Mouse (Mus musculus) 3134 (cell line): ENCODE results near the gene Mllt10.

Experiments used
- DNase-seq: peaks from one replicate; pipeline ENCODE4 v3.0.0-alpha.2; 2011; ENCODE audit warnings: low spot score; ENCODE audit not compliant: insufficient read length; ENCODE audit errors: extremely low read depth

Gene Mllt10

DNA sequence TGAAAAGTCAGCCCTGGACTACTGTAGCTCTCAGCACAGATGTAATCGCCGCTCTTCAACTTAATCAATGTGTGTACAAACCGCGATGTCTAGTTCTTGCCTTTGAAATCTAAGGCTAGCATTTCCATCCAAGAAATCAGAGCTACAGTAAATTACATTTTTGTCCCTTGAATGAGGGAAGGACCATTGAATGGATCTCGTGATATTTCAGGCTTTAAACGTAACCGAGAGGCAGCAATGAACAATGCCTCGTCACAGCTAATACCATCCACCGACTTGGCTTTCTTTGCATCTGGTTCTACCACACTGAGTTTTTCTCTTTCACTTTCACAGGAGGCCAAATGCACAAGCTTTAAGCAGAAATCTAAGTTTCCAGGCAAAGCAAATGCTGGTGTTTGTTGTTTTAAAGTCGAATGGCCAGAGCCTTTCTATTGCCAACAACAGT lies 4.5 kb upstream of the Mllt10 start:
- DNase-seq: no peak

DNA sequence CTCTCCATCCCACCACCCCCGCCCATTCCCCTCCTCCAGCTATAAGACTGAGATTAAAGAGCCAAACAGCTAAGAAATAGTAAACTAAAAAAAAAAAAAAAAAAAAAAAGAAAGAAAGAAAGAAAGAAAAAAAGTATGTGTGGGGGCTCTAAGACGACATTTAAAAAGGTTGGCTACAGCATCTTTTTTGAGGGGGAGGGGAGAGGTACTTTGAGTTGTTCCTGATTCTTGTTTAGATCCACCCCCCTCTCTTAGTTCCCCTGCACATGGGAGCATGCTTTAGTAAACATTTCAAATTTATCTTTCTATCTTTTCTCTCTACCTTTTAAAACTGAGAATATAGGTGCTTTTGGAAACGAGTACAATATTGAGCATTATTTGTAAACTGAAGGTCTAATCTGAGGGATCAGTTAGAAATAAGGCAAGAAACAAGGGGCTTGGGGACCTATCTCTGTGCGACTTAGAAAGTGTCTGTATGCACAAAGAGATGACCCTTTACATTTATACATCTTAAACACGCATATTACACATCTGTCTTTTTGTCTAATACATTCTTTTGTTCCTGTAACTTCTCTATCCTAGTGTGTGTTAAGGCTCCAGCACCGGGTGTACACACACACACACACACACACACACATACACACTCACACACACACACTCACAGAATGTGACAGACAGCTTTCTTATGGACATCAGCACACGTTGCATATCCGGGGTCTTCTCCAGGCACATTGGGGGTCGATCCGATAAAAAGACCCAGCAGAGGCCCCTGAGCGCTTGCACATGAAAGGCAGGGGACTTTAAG lies 3.8 kb upstream of the Mllt10 start:
- no peak for DNase-seq

DNA sequence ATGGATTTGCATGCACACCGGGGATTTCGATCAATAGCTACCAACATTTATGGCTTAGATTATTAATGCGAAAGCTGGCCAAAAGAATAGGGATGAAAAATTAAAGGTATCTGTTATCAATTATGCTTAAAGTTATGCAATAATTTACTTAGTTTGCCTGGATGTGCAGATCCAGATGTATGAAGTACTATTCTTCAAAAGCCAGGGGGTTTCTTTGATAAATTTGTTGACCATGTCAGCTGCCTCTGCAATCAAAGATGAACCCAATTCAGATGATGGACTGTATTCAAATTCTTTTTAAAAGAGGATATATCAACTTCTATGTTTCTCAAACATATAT lies 3.2 kb upstream of the Mllt10 start:
- DNase-seq: no peak

- DNase-seq: no peak
Observed at GRCm38 (mm10) chr2:18052581-18052980, 2.5 kb upstream of the Mllt10 start.

DNA sequence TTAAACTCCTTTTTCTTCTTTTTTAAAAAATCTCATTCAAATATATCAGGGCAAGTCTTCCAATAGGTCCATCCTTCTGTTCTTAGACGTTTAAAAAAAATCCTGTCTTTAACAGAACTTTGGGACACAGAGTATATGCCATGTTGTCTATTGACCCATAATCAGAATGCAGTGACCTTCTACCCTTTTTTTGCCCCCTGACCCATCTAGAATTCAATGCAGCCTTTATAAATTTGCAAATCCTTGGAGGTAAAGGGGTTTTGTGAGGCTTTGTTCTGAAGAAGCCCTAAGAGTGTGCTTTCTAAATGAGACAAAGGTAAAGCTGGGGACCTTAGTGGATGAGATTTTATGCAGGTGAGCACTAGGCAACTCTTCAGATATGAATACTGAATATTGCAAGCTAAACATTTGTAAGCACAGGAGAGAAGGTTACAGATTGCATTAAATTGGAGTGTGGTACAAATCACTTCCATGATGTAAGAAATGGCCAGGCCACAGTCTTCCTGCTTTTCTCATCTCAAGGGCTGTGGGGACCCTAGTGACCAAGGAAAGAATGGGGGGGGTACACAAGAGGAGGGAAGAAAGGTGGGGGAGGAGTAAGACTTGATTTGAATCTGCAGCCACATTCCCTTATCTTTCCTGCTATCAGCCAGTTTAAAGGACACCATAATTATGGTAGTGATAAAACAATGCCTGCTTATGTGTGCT lies 1.6 kb upstream of the Mllt10 start:
- DNase-seq: no peak

GRCm38 (mm10) chr2:18053951-18054530 lies 996 bp upstream of the Mllt10 start:
- DNase-seq: no peak

GRCm38 (mm10) chr2:18055929-18056785 lies 1.1 kb downstream of the Mllt10 start:
- DNase-seq: peak; percentile 88

DNA sequence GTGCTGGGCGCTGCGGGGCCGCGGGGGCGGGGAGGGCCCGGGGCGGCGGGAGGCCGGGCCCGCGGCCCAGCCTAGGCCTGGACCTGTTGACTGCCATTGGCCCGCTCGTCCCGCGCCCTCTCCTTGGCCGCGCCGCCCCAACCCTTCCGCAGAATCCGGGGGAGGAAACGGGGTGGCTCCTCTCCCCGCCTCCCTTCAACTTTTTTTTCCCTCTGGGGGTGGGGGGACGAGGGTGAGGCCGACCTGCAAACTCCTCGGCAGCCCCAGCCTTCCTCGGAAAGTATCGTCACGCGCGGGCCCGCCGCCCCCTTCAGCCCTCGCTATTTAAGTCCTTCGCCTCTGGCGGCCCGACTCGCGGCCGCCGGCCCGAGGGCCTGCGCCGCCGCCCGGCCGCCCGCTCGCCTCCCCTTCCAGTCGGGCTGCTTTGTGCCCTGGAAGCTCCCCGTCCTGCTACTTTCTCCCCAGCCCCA lies 1.8 kb downstream of the Mllt10 start:
- DNase-seq: peak; percentile 97

GRCm38 (mm10) chr2:18057336-18058145 lies 2.5 kb downstream of the Mllt10 start:
- DNase-seq: peak; percentile 81

GRCm38 (mm10) chr2:18058146-18058708 lies 3.2 kb downstream of the Mllt10 start:
- DNase-seq: no peak

DNA sequence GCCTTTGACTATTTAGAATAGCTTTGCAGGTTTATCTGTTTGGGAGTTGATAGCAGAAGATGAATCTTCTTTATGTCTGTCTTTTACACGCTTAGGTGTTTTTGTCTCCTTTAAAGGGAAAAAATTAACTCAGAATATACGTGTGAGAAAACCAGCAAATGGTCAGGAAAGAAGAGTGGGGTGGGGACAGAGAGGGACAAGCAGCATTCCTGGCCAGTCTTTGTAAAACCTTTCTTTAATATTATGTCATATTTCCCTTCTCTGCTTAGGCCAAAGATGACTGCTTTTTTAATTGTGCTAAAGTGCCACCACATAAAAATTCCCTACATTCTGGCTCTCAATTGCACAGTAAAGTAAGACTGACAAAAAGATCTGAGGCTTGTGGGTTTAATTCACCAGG lies 4.0 kb downstream of the Mllt10 start:
- DNase-seq: no peak

- no peak for DNase-seq
Observed at GRCm38 (mm10) chr2:18059891-18060290, 4.9 kb downstream of the Mllt10 start.

DNA sequence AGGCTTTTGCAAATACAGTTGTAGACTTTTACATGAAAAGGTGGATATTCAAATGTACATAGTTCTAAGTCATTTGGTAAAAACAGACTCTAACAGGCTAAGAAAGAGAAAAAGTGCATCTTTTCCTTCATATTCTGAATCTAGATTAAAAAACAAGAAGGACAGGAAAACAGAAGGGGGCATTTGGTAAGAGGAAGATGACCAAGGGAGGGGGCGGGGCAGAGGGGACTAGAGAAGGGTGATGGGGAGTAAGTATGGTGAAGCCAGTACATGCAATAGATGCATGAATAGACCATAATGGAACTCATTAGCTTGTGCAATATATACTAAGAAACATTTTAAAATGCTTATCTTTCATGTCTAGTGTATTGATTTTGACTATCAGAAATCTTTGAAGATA lies 5.4 kb downstream of the Mllt10 start:
- no peak for DNase-seq

- no peak for DNase-seq
Observed at GRCm38 (mm10) chr2:18063763-18064251, 8.8 kb downstream of the Mllt10 start.

DNA sequence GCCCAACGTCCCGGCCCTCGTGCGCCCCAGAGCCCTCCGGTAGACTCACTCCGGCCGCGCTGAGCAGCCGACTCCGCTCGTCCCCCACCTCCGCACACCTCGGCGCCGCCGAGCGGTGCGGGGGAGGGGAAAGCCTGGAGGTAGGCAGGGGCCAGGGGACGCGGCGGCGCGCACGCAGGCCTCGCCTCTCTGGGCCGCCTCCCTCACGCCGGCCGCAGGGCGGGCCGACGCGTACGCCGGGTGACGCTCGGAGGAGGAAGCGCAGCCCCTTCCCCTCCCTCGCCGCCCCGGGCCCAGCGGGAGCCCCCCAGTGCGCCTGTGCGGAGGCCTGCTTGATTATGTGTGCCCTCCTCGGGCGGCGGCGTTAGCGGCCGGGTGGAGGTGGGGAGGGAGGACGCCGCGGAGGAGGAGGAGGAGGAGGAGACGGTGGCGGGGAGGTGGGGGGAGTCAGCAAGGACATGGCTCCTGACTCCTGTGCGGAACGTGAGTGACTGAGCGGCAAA lies 9.4 kb downstream of the Mllt10 start:
- peak; percentile 93 for DNase-seq

- peak; percentile 78 for DNase-seq
Observed at GRCm38 (mm10) chr2:18064941-18065707, 10.1 kb downstream of the Mllt10 start.

DNA sequence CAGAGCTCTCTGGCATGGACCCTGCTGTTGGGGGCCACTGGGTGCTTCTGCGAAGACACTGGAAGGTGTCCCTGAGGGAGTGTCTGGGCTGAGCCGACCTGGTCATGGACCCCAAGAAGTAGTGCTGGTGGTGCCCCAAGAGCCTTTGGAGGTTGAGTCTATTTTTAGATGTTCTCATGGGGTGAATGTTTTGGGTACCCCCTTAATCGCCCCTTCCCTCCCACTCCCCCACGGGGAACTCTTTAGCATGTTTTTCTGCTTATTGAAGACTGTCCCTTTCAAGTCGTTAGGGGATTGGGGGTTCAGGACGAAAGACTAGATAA lies 10.6 kb downstream of the Mllt10 start:
- no peak for DNase-seq

DNA sequence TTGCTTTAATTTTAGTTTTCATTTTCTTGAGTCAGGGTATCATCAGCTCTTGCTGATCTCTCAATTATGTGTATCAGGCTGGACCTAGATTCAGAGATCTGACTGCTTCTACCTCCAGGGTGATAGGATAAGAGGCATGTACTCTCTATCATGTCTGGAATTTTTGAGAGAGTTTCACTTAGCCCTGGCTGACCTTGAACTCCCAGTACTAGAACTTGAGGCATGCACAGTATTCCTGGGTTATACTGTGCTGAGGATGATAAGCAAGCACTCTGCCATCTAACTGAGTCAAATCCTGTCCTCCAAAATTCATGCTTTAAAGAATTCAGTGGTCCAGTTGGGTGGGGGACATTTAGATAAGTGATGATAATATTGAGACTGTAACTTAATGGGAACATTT lies 11.4 kb downstream of the Mllt10 start:
- no peak for DNase-seq
